Mouse (Mus musculus): ENCODE data around the gene Tacr2.

The Tacr2 gene

DNA sequence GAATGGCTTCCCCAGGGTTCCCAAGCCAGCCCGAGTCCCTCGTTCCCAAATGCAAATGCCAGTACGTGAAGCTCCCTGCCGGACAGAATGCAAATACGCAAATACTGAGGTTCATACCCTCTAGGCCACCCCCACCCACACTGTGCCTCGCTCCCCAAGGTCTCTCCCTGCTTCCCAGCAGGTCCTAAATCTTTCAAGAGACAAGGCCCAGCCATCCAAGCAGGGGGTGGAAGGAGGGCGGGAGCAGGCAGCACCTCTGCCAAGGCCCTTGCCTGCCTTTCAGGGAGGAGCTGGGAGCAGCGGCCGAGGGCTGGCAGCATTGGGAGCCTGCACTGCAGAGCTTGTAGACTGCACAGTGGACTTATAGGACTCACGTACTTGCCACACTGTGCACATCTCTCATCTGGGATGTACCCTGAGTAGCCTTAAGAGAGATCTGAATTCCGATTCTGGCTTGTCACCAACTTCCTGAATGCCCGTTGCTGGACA, at the start of gene Tacr2:
Gene Tacr2 (plus strand): TSS at position 439 of the 489 bp plus-strand sequence.
- no peak for DNase-seq (ENCODE audit: low spot score in 2 of 2)

DNA sequence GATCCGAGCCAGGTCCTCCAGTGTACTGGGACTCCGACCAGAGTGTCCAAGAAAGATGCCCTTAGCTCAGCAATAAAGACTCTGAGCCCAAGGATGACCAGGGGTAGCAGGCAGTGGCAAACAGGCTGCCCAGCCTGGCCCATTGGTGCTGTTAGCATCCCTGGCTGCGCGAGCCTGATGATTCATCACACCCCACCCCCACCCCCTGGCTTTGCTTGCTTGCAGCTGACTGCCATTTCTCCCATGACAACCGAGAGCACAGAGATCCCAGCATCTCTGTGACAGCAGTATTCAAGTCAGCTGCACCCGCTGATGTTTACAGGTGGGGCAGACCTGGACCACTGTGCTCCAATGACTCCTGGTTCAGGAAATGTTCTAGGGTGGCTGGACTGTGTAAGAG, 49.7 kb upstream of the Tacr2 start:
- DNase-seq (ENCODE audit: low spot score in 2 of 2), result no peak

DNA sequence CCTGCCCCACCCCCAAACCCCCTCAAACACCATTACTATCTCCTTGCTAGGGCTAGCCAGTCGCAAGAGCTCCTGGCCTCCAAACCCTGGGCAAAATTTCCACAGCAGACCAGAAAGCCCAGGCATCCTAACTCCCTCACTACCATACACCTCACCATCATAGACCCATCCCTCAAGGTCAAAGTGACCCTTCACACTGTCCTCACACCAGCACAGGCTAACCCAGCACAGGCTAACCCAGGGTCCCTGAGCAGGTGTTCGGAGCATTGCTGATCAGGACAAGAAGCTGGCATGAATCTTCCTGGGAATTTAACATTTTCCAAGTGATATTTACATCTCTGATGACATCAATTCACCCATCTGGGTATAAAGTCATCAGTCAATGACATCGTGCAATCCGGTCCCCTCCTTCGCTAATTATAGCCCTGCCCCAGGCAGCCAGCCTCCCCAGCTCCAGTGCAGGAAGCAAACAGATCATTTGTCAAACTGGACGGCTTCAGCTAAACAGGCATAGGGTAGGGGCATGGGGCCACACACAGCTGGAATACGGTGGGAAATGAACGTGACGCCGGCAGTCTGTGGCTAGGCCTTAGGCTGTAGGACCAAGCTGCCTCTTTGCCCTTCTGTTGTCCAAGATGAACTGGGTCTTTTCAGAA, 43.9 kb upstream of the Tacr2 start:
- no peak for DNase-seq (ENCODE audit: low spot score in 2 of 2)

DNA sequence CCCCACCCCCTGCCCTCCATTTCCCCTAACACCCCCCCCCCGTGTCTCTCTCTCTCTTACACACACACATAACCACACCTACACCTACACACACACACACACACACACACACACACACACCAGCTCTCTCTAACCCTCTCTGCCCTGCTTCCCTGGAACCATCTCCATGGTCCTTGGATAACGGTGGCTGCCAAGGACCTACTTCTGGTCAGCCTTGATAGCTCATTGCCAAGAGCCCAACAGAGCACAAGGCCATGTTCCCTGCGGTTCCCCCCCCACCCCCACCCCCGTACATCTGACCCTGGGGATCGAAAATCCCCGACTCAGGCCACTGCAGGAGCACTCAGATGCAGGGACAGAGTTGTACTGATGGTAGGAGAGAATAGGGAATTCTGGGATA, 40.9 kb upstream of the Tacr2 start:
- no peak for DNase-seq (ENCODE audit: low spot score in 2 of 2)

- no peak for DNase-seq (ENCODE audit: low spot score in 2 of 2)
Measured at GRCm38 (mm10) chr10:62215169-62215616, 37.0 kb upstream of the Tacr2 start.

DNA sequence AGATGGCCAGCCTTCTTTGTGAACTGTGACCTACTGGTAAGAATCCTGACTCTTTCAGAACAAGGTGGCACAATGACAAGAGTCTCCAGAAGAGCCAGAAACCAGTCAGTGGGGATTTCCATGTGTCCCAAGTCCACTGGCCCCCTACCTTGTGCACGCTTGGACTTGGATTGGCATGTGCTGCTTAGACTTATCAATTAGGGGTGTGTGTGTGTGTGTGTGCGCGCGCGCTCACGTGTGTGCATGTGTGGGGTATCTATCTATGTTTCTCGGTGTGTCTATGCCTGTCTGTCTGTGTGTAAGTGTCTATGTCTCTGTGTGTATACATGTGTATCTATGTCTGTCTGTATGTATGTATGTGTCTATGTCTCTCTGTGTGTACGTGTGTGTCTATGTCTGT, 36.6 kb upstream of the Tacr2 start:
- DNase-seq (ENCODE audit: low spot score in 2 of 2), result no peak

DNA sequence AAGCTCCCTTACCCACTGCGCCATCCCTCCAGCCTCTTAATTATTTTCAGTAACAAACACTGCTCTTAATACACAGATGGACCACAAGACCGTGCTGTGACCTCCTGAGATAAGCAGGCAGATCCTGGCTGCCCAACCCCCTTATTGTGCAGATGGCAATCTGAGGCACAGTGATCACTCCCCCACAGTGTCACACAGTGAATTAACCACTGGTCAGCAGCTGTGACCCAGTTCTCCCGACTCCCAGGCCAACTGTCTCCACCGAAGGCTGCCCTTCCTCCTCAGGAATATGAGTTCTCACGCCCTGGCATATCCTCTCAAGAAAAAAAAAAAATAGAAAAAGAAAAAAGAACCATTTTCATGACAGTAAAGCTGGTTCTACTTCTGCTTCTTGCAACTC, 35.6 kb upstream of the Tacr2 start:
- peak in 1 of 2 experiments; percentile 33 for DNase-seq (ENCODE audit: low spot score in 2 of 2)

GRCm38 (mm10) chr10:62217196-62217595, 35.0 kb upstream of the Tacr2 start:
- DNase-seq (ENCODE audit: low spot score in 2 of 2), result no peak

- no peak for DNase-seq (ENCODE audit: low spot score in 2 of 2)
Measured at GRCm38 (mm10) chr10:62218044-62218788, 34.0 kb upstream of the Tacr2 start.

DNA sequence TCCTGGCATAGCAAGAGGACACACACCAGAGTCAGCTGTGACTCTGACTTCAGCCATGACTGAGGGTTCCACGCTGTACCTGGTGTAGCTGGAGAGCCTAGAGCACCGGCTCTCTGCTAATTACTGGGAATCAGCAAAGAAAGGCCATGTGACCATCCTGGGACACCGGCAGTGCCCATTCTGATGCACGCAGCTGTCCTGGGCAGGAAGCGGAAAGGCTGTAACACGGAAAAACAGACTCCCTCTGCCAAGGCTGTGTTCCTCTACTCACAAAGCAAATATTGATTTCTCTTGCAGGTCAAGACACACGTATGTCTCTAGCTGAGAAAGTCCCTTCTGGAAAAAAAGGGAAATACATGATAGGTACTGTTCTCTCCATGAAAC, 33.5 kb upstream of the Tacr2 start:
- DNase-seq (ENCODE audit: low spot score in 2 of 2), result no peak

DNA sequence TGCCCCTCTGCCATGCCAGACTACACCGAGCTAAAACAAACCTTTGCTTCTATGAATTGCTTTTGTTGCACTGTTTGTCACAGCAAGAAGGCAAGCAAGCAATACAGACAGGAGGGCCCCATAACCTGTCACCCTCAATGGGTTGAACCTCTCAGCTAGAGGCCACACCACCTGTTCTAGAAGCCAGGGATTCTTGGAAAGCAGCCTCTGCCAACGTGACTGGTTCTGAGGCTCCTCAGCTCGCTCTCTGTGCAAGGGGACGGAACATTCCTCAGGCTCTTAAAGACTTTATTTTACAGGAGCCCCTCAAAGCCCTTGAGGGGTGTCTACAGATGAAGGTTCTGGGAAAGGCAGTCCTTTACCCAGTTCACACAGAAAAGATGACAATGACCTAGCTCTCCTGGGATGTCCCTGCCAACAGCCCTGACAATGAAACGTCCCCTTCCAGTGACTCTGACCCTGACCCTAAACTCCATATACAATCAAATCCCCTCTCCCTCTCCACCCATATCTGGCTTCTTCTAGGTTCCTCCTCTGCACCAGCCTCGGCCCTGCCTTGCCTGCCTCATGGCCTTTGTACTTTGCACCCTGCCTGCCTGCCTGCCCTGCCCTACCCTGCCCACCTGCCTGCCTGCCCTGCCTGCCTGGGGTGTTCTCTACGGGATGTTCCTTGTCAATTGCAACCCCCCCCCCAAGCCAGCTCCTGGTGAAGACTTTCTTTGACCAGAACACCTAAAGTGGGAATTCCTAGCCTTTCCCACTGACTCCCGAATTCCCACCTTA, 31.3 kb upstream of the Tacr2 start:
- DNase-seq (ENCODE audit: low spot score in 2 of 2), result no peak

DNA sequence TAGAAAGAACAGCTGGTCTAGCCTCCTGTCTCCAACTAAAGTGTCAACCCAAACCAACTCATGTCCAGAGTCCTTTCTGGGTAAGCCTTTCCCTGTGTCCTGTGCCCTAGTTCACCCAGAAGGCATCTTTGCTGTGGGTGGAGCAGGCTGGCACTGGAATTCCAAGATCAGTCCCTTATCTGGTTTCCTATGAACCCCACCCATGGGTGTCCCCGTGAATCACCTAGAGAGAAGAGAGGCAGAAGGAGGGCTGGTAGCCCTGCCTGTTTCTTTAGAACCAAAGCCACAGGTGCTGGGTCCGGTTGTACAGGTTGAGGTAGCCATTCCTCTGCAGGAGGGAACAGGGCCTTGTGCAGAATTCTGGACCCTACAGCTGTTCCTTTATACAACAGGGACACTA, 30.6 kb upstream of the Tacr2 start:
- DNase-seq (ENCODE audit: low spot score in 2 of 2), result no peak

- no peak for DNase-seq (ENCODE audit: low spot score in 2 of 2)
Measured at GRCm38 (mm10) chr10:62222777-62223176, 29.5 kb upstream of the Tacr2 start.

- DNase-seq (ENCODE audit: low spot score in 2 of 2), result no peak
Measured at GRCm38 (mm10) chr10:62224231-62224630, 28.0 kb upstream of the Tacr2 start.

- no peak for DNase-seq (ENCODE audit: low spot score in 2 of 2)
Measured at GRCm38 (mm10) chr10:62225839-62226238, 26.4 kb upstream of the Tacr2 start.

GRCm38 (mm10) chr10:62228126-62228525, 24.1 kb upstream of the Tacr2 start:
- DNase-seq (ENCODE audit: low spot score in 2 of 2), result no peak

DNA sequence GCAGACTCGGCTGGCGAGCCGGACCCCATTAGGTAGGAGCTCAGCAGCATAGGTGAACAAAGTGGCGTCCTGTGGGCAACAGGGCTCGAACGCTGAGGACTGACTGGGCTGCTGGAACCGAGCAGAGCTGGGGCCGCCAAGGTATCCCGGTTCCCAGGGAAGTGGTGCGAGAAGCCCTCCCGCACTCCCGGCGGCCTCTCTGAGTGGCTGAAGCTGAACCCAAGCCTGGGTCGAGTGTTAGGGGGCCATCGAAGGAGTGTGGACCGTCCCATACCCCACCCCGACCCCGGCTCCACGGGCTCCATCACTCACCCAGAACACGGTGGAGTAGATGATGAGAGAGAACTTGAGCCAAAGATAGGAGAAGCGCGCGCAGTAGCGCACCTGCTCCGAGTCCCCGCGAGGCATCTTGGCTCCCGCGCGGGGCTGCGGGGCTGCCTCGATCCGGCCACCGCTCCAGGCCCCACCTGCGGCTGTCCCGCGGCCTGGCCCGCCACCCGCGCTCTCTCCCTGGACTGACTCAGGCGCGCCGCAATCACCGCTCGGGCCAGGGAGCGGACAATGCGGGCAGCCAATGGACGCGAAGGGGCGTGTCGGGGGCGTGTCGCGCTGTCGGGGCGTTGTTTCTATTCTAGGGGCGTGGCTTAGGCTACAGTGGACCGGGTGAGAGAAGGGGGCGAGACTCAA, 21.4 kb upstream of the Tacr2 start, which contains the start of gene Tspan15:
Gene Tspan15 (minus strand): TSS at position 544 of the 687 bp plus-strand sequence.
- peak; percentile 88 to 91 for DNase-seq (ENCODE audit: low spot score in 2 of 2)

GRCm38 (mm10) chr10:62231395-62231732, 20.9 kb upstream of the Tacr2 start:
- DNase-seq (ENCODE audit: low spot score in 2 of 2), result no peak

- DNase-seq (ENCODE audit: low spot score in 2 of 2), result no peak
Measured at GRCm38 (mm10) chr10:62231811-62232210, 20.4 kb upstream of the Tacr2 start.

GRCm38 (mm10) chr10:62236165-62236564, 16.1 kb upstream of the Tacr2 start:
- DNase-seq (ENCODE audit: low spot score in 2 of 2), result no peak

DNA sequence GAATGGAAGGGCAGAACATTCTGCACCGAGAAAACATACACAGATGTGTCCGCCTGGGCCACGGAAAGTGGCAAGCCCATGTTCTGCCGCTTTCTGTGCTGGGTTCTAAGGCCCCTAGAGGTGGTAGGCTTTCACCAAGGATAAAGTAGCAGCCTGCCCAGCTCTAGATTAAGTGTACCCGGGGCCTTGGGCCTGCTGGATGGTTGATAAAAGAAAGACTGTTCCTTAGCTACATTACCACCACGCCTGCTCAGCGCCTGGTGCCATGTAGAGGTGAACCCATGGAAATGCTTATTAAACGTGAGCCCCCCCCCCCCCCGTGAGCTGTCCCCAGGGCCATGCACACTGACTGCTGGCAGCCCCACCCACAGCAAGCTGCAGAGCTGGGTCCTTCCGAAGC, 15.0 kb upstream of the Tacr2 start:
- no peak for DNase-seq (ENCODE audit: low spot score in 2 of 2)

DNA sequence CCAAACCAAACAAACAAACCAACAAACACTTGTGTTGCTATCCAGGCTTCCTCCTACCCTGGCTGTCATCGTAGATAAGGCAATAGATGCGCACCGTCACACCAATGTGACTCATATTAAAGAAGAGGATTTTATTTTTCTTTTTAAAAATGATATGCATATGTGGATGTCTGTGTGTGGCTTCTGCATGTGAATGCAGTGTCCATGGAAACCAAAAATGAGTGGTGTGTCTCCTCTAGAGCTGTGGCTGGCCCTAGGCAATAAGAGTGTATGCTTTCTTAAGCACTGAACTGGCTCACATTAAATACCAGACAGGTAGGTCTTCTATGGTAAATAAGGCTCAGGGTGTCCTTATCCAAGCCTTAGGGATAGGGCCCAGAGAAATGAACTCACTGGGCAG, 13.6 kb upstream of the Tacr2 start:
- no peak for DNase-seq (ENCODE audit: low spot score in 2 of 2)
